Mouse (Mus musculus): ENCODE results near the gene Cym.
A peak's percentile ranks its signal among the peaks of the same experiment; 100 is the strongest.

Cym gene

GRCm38 (mm10) chr3:107218572-107218971 lies 3.0 kb downstream of the Cym start:
- DNase-seq: no peak

GRCm38 (mm10) chr3:107217101-107217480 lies 4.4 kb downstream of the Cym start:
- DNase-seq: no peak

- DNase-seq: no peak
Observed at GRCm38 (mm10) chr3:107216400-107217100, 5.0 kb downstream of the Cym start.

GRCm38 (mm10) chr3:107214606-107215005 lies 6.9 kb downstream of the Cym start:
- no peak for DNase-seq

- no peak for DNase-seq
Observed at GRCm38 (mm10) chr3:107207625-107208253, 13.8 kb downstream of the Cym start.

GRCm38 (mm10) chr3:107206490-107207150 lies 14.9 kb downstream of the Cym start:
- DNase-seq: no peak

- peak; percentile 75 for DNase-seq
Observed at GRCm38 (mm10) chr3:107205994-107206393, 15.5 kb downstream of the Cym start.

GRCm38 (mm10) chr3:107205170-107205569 lies 16.4 kb downstream of the Cym start:
- DNase-seq: peak in 1 of 2 experiments; percentile 1

GRCm38 (mm10) chr3:107204413-107204812 lies 17.1 kb downstream of the Cym start:
- DNase-seq: no peak

- no peak for DNase-seq
Observed at GRCm38 (mm10) chr3:107201310-107202180, 20.0 kb downstream of the Cym start.

GRCm38 (mm10) chr3:107188226-107188899 lies 33.2 kb downstream of the Cym start:
- peak in 1 of 2 experiments; percentile 16 for DNase-seq

- DNase-seq: no peak
Observed at GRCm38 (mm10) chr3:107187022-107187421, 34.5 kb downstream of the Cym start.

GRCm38 (mm10) chr3:107185597-107185996 lies 35.9 kb downstream of the Cym start:
- DNase-seq: no peak

GRCm38 (mm10) chr3:107183178-107183577 lies 38.4 kb downstream of the Cym start:
- no peak for DNase-seq

- DNase-seq: no peak
Observed at GRCm38 (mm10) chr3:107182756-107183155, 38.8 kb downstream of the Cym start, which contains the start of gene Kcna10. Gene Kcna10, plus strand, starts transcription at chr3:107183056.

GRCm38 (mm10) chr3:107180860-107181259 lies 40.7 kb downstream of the Cym start:
- no peak for DNase-seq

GRCm38 (mm10) chr3:107176501-107176900 lies 45.0 kb downstream of the Cym start:
- no peak for DNase-seq

- DNase-seq: no peak
Observed at GRCm38 (mm10) chr3:107175486-107175885, 46.0 kb downstream of the Cym start.

GRCm38 (mm10) chr3:107172556-107172955 lies 49.0 kb downstream of the Cym start:
- no peak for DNase-seq

GRCm38 (mm10) chr3:107171964-107172363 lies 49.6 kb downstream of the Cym start:
- DNase-seq: no peak

- no peak for DNase-seq
Observed at GRCm38 (mm10) chr3:107169552-107169951, 52.0 kb downstream of the Cym start.

- DNase-seq: no peak
Observed at GRCm38 (mm10) chr3:107162741-107163140, 58.8 kb downstream of the Cym start.
